Mouse (Mus musculus) small intestine, adult 2 months (tissue): ENCODE data around the gene Olfr901. TPM values are rescaled to one million over a fixed set of nuclear protein-coding genes. Genes with fewer than 3 reads are reported as not detected.
"Not testable (repeated sequence)": the region's sequence is repeated elsewhere in the genome, so short reads cannot be mapped to it uniquely, and the experiment has no call there.

Experiments
- H3K27ac ChIP-seq: fragments of 200-500 bp; 2 replicates; pipeline ENCODE4 v1.5.1; 2012; ENCODE audit warnings: low read depth, low read length, control low read depth, inconsistent platforms; ENCODE audit not compliant: insufficient read depth
- H3K27me3 ChIP-seq: fragments of 200-500 bp; 2 replicates; pipeline ENCODE4 v1.6.1; 2012; ENCODE audit warnings: mild to moderate bottlenecking, moderate library complexity, low read length, inconsistent platforms; ENCODE audit not compliant: control insufficient read depth, insufficient read depth
- H3K36me3 ChIP-seq: fragments of 200-500 bp; 2 replicates; pipeline ENCODE4 v1.6.1; 2012; ENCODE audit warnings: mild to moderate bottlenecking, low read length, control low read depth, inconsistent platforms; ENCODE audit not compliant: control insufficient read depth, insufficient read depth
- H3K4me1 ChIP-seq: fragments of 200-500 bp; 2 replicates; pipeline ENCODE4 v1.6.1; 2012; ENCODE audit warnings: low read length, inconsistent platforms, mixed read lengths; ENCODE audit not compliant: control insufficient read depth, insufficient read depth, insufficient read length
- H3K4me3 ChIP-seq: fragments of 200-500 bp; 2 replicates; pipeline ENCODE4 v1.5.1; 2012; ENCODE audit warnings: low read depth, mild to moderate bottlenecking, control low read depth, inconsistent platforms, low read length, moderate library complexity
- CTCF ChIP-seq: fragments of 200-500 bp; IDR thresholded peaks from 2 replicates; pipeline ENCODE4 v1.5.1; 2012; ENCODE audit warnings: low read depth, mild to moderate bottlenecking, control low read depth, inconsistent platforms, low read length, moderate library complexity, mixed read lengths; ENCODE audit not compliant: insufficient replicate concordance, insufficient read length; ENCODE audit errors: extremely low read depth
- POLR2A ChIP-seq: fragments of 200-500 bp; IDR thresholded peaks from 2 replicates; pipeline ENCODE4 v1.6.1; 2012; ENCODE audit warnings: low read depth, mild to moderate bottlenecking, control low read depth, inconsistent platforms, low read length, moderate library complexity
- WGBS: fragments of 180-500 bp; shearing (Covaris S2); methylation state at CpG from one replicate; pipeline ENCODE4 v1.1.7; 2018; 5-methylcytosine and 5-hydroxymethylcytosine counted together
- polyA plus RNA-seq: library from polyadenylated mRNA; depleted of rRNA; stranded (reverse); fragments of >200 nt; gene quantifications from 2 replicates; pipeline ENCODE4 v1.2.3, GENCODE M21; 2012; rRNA removed

Gene Olfr901
- polyA plus RNA-seq, result not detected in 2 replicates

DNA sequence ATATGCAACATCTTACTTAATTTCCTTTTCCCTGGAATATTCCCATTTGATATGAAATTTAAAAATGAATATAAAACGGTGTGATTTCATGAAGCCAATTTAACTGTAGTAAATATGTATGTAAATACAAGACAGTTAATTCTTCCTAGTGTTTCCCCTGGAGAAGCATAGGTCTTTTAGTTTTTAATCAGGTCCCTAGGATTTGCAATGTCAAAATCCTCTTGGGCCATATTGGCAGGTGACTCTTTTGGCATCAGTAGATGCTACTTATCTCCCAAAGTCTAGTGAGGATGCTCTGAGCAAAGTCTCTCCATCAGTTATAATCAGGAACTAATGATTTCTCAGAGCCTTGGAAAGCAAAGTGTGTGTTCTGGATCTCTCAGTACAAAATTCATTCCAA lies at the start of gene Olfr901:
TSS of gene Olfr901 (plus strand) at position 301 of the 400 bp plus-strand sequence.
- TF ChIP-seq POLR2A, result no peak
- WGBS, result 85% methylated on average over 1 of the region's 1 CpGs
- Histone ChIP-seq H3K27ac (no peak within 1 kb of the TSS), H3K4me1 (no peaks in the 10 kb centered on the region), H3K36me3 (no peaks in the 10 kb centered on the region), H3K27me3 (no peaks in the 10 kb centered on the region), H3K4me3 (no peak within 1 kb of the TSS)

DNA sequence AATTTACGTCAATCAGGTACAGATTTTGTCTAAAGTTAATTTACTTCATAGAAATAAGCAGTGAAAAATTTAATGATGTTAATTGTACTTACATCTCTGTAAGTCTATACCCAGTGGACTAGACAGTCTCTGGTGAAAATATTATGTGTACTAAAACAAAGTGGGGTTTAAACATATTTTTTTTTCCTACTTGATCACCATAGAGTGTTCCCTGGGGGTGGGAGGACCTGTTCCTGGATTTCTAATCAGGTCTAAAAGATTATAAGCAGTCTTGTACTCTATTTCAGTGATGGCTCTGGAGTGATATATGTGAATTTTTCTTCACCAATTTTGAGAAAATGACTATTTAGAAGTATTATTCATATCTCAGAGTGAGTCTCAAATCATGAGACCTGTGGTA lies 27.9 kb upstream of the Olfr901 start, which contains the start of gene Olfr147:
TSS of gene Olfr147 (plus strand) at position 301 of the 400 bp plus-strand sequence.
- Histone ChIP-seq H3K4me3 (no peak within 1 kb of the TSS), H3K4me1 (no peaks in the 10 kb centered on the region), H3K36me3 (no peaks in the 10 kb centered on the region), H3K27me3 (no peaks in the 10 kb centered on the region), H3K27ac (no peak within 1 kb of the TSS)
- TF ChIP-seq POLR2A, result no peak
- TF ChIP-seq CTCF, result no peak
- WGBS, result 69% methylated on average over 1 of the region's 1 CpGs

DNA sequence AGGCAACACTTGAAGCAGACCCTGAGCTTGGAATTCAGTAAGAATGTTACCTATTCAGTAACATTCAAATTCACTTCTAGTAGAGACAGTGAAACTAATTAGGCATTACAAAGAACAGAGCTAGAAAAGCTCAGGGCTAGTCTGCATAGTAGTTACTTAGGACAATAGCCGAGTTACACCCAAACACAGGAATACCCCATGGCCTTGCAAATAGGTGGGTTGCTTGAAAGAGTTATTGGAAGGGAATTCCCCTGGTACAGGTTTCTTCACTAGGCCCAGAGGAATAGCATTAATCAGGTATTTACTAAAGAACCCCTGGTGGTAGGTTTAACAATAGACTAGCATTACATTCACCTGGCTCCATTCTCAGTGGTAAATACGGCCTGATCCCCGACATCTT lies 21.8 kb upstream of the Olfr901 start:
- H3K27me3 ChIP-seq, H3K27ac ChIP-seq, H3K4me3 ChIP-seq, H3K4me1 ChIP-seq, H3K36me3 ChIP-seq: not testable (repeated sequence)
- WGBS, result 92% methylated on average over 3 of the region's 3 CpGs

DNA sequence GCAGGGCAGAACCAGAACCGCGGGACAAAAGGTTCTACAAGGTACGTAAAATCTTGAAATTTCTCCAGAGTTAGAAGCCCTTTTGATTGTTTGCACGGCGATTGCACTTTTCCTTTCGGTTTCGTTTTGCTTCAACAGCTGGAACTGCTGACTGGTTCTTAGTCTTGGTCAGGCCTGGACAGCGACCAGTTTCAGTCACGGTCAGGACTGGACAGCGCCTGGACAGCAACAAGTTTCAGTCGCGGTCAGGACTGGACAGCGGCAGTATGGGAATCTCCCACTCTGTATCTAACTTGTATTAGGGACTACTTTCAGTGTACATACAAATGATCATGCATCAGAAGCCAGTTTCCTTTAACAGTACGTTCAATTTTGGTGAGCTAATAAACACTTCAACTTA lies 15.8 kb upstream of the Olfr901 start:
- not testable (repeated sequence) for H3K36me3 ChIP-seq, H3K27ac ChIP-seq, H3K4me1 ChIP-seq, H3K27me3 ChIP-seq, H3K4me3 ChIP-seq
- WGBS, result 87% methylated on average over 14 of the region's 14 CpGs

DNA sequence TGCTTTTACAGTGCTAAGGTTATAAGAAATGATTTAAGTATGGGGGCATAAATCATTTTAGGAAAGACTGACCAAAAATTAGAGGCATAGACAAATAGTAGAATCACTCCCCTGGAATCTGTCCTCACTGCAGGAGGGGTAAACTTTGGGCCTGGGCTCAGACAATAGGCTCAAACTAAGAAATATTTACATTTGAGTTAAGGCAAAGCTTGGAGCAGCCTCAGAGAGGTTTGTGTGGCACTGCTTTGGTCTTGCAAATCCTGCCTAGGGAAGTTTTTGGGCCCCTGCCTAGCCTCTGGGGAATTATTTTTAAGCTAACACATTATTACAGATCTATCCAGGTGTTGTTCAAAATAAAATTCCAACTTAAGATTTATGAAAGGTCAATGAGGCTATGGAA lies 5.5 kb upstream of the Olfr901 start:
- TF ChIP-seq POLR2A, result no peak
- TF ChIP-seq CTCF, result no peak
- no peaks in the 10 kb centered on the region for H3K4me1 ChIP-seq
- H3K27ac ChIP-seq, result no peak overlapping the region
- H3K4me3 ChIP-seq, result no peak overlapping the region
- H3K27me3 ChIP-seq, result no peaks in the 10 kb centered on the region
- no peaks in the 10 kb centered on the region for H3K36me3 ChIP-seq

DNA sequence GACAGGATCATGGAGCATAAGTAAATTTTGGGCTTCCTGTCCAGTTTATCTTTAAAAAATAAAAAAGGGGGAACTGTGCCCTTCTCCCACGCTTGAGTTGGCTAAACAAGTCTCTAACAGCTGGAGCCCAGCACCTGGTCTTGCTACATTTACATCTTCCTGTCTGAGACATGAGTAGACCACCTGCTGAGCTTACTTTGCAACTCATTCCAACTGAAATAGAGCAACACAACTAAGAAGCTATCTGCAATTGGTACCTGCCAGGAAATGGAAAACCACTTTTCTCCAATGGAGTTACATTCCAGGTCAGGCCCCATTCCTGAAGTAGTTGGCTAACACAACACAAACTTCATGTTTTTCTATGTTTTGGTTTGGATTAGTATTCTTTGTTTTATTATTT lies 2.2 kb upstream of the Olfr901 start:
- no peak overlapping the region for H3K4me3 ChIP-seq
- no peaks in the 10 kb centered on the region for H3K27me3 ChIP-seq
- 41% methylated on average over 1 of the region's 1 CpGs for WGBS
- no peaks in the 10 kb centered on the region for H3K4me1 ChIP-seq
- no peak for TF ChIP-seq POLR2A
- TF ChIP-seq CTCF, result no peak
- H3K27ac ChIP-seq, result no peak overlapping the region
- no peaks in the 10 kb centered on the region for H3K36me3 ChIP-seq

DNA sequence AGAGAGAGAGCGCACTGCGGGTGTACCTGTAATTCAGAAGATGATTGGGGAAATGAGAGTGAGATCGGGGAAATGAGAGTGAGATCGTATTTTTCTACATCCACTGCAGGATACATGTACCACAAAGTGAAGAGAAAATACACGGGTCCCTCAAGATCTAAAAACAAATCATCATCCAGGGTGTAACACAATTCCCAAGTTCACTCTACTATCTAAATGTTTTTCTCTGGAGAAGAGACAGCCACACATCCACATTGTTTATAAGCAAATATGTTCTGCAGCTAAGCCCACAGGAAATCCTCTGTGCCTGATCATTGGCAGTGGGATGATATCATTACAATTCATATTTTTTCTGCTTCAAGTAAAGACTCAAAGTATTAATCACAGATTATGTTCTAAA lies 18.1 kb downstream of the Olfr901 start, which contains the start of gene Olfr902:
TSS of gene Olfr902 (plus strand) at position 301 of the 400 bp plus-strand sequence.
- 86% methylated on average over 5 of the region's 5 CpGs for WGBS
- Histone ChIP-seq H3K36me3 (no peaks in the 10 kb centered on the region), H3K27ac (no peak within 1 kb of the TSS), H3K27me3 (no peaks in the 10 kb centered on the region), H3K4me1 (no peaks in the 10 kb centered on the region), H3K4me3 (no peak within 1 kb of the TSS)
- no peak for TF ChIP-seq CTCF
- no peak for TF ChIP-seq POLR2A

DNA sequence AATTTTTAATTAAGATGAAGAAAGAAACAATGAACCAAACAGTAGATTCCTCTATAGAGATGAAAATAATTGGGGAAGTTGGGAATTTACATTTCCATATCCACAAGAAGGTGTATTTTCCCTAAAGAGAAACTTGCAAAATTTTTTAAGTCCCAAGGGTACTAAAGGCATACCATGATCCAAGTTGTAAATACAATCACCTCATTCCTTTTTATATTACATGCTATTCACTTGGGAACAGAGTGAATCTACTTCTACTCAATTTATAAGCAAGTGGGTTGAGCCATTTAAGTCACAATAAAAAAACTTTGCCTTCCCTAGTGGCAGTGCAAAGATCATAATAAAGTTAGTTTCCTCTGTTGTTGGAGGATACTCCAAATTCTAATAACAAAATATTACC lies 33.6 kb downstream of the Olfr901 start, which contains the start of gene Olfr904:
TSS of gene Olfr904 (plus strand) at position 301 of the 400 bp plus-strand sequence.
- TF ChIP-seq CTCF, result no peak
- Histone ChIP-seq H3K36me3 (no peaks in the 10 kb centered on the region), H3K4me3 (no peak within 1 kb of the TSS)

DNA sequence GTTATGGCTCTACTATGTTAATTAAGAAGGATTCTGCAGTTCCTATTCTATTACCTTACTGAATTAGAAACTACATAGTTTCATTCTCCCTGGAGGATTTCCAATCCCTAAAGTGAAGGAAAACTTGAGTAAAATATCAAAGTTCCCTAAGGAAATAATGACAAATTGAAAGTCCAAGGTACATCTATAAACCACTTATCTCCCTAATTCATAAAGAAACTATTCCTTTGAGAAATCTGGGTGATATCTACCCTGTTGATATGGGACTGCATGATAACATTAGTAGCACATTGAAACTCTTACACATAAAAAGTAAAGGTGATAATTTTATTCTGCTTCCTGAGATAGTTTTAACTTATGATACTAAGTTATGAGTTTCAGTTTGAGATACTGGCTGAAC lies 41.6 kb downstream of the Olfr901 start, which contains the start of gene Olfr905:
TSS of gene Olfr905 (plus strand) at position 301 of the 400 bp plus-strand sequence.
- no peak within 1 kb of the TSS for H3K27ac ChIP-seq
- TF ChIP-seq CTCF (no peak), POLR2A (no peak)
- no peak within 1 kb of the TSS for H3K4me3 ChIP-seq
- no peaks in the 10 kb centered on the region for H3K27me3 ChIP-seq
- no peaks in the 10 kb centered on the region for H3K36me3 ChIP-seq
- H3K4me1 ChIP-seq, result no peaks in the 10 kb centered on the region

More for the DNA sequence above, 33.6 kb downstream of the Olfr901 start, which contains the start of gene Olfr904:
- no peak within 1 kb of the TSS for H3K27ac ChIP-seq
- no peaks in the 10 kb centered on the region for H3K27me3 ChIP-seq
- no peaks in the 10 kb centered on the region for H3K4me1 ChIP-seq

Other genes with a start within 250 kb of the Olfr901 start
- gene Olfr891, start 248.6 kb upstream of the Olfr901 start, polyA plus RNA-seq, result not detected in 2 replicates
- gene Olfr893, start 221.1 kb upstream of the Olfr901 start, polyA plus RNA-seq, result not detected in 2 replicates
- not detected in 2 replicates for gene Olfr894, start 211.4 kb upstream of the Olfr901 start, polyA plus RNA-seq
- not detected in 2 replicates for gene Olfr143, start 176.7 kb upstream of the Olfr901 start, polyA plus RNA-seq
- gene Olfr895, start 161.6 kb upstream of the Olfr901 start, polyA plus RNA-seq, result not detected in 2 replicates
- gene Olfr896-ps1, start 138.3 kb upstream of the Olfr901 start, polyA plus RNA-seq, result not detected in 2 replicates
- not detected in 2 replicates for gene Olfr25, start 100.4 kb upstream of the Olfr901 start, polyA plus RNA-seq
- gene Olfr898, start 81.0 kb upstream of the Olfr901 start, polyA plus RNA-seq, result not detected in 2 replicates
- gene Olfr250, start 62.6 kb upstream of the Olfr901 start, polyA plus RNA-seq, result not detected in 2 replicates
- not detected in 2 replicates for gene Olfr251, start 52.4 kb upstream of the Olfr901 start, polyA plus RNA-seq
- gene Olfr147, start 27.8 kb upstream of the Olfr901 start, polyA plus RNA-seq, result not detected in 2 replicates
- not detected in 2 replicates for gene Olfr902, start 18.2 kb downstream of the Olfr901 start, polyA plus RNA-seq
- not detected in 2 replicates for gene Olfr904, start 33.7 kb downstream of the Olfr901 start, polyA plus RNA-seq
- not detected in 2 replicates for gene Olfr905, start 41.7 kb downstream of the Olfr901 start, polyA plus RNA-seq
- gene Olfr906, start 57.6 kb downstream of the Olfr901 start, polyA plus RNA-seq, result not detected in 2 replicates
- gene Olfr907, start 66.3 kb downstream of the Olfr901 start, polyA plus RNA-seq, result not detected in 2 replicates
- not detected in 2 replicates for gene Olfr911-ps1, start 92.1 kb downstream of the Olfr901 start, polyA plus RNA-seq
- not detected in 2 replicates for gene Olfr910, start 108.4 kb downstream of the Olfr901 start, polyA plus RNA-seq
- gene Olfr912, start 150.7 kb downstream of the Olfr901 start, polyA plus RNA-seq, result not detected in 2 replicates
- gene Olfr913, start 163.3 kb downstream of the Olfr901 start, polyA plus RNA-seq, result not detected in 2 replicates
- not detected in 2 replicates for gene Olfr914, start 175.6 kb downstream of the Olfr901 start, polyA plus RNA-seq
- gene Olfr916, start 230.4 kb downstream of the Olfr901 start, polyA plus RNA-seq, result not detected in 2 replicates
- gene Olfr917, start 236.4 kb downstream of the Olfr901 start, polyA plus RNA-seq, result not detected in 2 replicates
- not detected in 2 replicates for gene Olfr918, start 245.1 kb downstream of the Olfr901 start, polyA plus RNA-seq